Mouse (Mus musculus) small intestine, adult 2 months (tissue): ENCODE measurements around the gene C1d.

ENCODE experiments used
- CTCF ChIP-seq: fragments of 200-500 bp; IDR thresholded peaks from 2 replicates; pipeline ENCODE4 v1.5.1; 2012; ENCODE audit warnings: low read depth, mild to moderate bottlenecking, control low read depth, inconsistent platforms, low read length, moderate library complexity, mixed read lengths; ENCODE audit not compliant: insufficient replicate concordance, insufficient read length; ENCODE audit errors: extremely low read depth
- POLR2A ChIP-seq: fragments of 200-500 bp; IDR thresholded peaks from 2 replicates; pipeline ENCODE4 v1.6.1; 2012; ENCODE audit warnings: low read depth, mild to moderate bottlenecking, control low read depth, inconsistent platforms, low read length, moderate library complexity

DNA sequence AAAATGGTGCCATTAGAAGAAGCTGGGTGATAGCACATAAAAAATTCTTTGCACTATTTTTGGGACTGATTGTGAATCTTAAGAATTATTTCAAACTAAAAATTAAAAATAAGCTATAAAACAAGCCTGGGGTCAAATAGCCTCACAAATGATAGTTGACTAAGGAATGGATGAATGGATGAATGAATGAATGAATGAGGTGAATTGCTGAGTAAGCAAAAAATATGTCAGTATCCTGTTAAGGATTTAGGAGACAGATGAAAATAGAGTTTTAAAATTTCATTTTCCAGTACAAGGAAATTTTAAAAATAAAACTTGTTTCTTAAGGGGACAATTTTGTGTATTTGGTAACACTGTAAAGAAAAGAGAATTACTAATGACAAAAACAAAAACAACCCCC lies 50.1 kb downstream of the C1d start:
- TF ChIP-seq CTCF (no peak), POLR2A (no peak)
